Mouse (Mus musculus) embryonic fibroblast, embryonic 13.5 days (primary cell): ENCODE results near the gene Ifna2.

Source experiments
- CTCF ChIP-seq: IDR thresholded peaks from 2 replicates; pipeline ENCODE4 v1.5.1; 2011; ENCODE audit warnings: mild to moderate bottlenecking, control low read depth, low read length, moderate library complexity, borderline replicate concordance; ENCODE audit not compliant: insufficient read depth
- POLR2A ChIP-seq: IDR thresholded peaks from 2 replicates; pipeline ENCODE4 v1.6.1; 2011; ENCODE audit warnings: low read depth, mild to moderate bottlenecking, control low read depth, low read length, moderate library complexity

GRCm38 (mm10) chr4:88714281-88714680, 30.6 kb upstream of the Ifna2 start:
- no peak for TF ChIP-seq CTCF
- no peak for TF ChIP-seq POLR2A
